Mouse (Mus musculus): ENCODE data around the gene Gm10271. TPM values are rescaled to one million over a fixed set of nuclear protein-coding genes. Genes with fewer than 3 reads are reported as not detected.

Gene Gm10271
- polyA plus RNA-seq, 1 experiment from 2014 or later: not detected

GRCm38 (mm10) chr10:116965297-116965696, 7.1 kb downstream of the Gm10271 start:
- no peak for ATAC-seq (ENCODE audit: insufficient number of reproducible peaks, insufficient read depth, low FRiP score, low read depth)
- Histone ChIP-seq H3K4me2 (replicated peaks; ENCODE audit: low read depth, low read length) (no peak overlapping the region), H3K27me3 (ENCODE audit: control insufficient read depth, insufficient read depth, low read length) (no peaks in the 10 kb centered on the region), H3K9ac (replicated peaks; ENCODE audit: low read depth, low read length) (no peak overlapping the region), H3K9me3 (ENCODE audit: control insufficient read depth, low read depth, low read length) (no peaks in the 10 kb centered on the region), H3K4me3 (ENCODE audit: low read depth, low read length) (no peak overlapping the region), H3K27ac (ENCODE audit: low read length) (no peak overlapping the region), H3K4me1 (ENCODE audit: control insufficient read depth, insufficient read depth, low read length) (no peaks in the 10 kb centered on the region), H3K36me3 (ENCODE audit: control insufficient read depth, insufficient read depth, low read length) (no peaks in the 10 kb centered on the region)
- WGBS: 44% methylated on average over 5 of the region's 5 CpGs

GRCm38 (mm10) chr10:116964571-116964970, 7.8 kb downstream of the Gm10271 start:
- Histone ChIP-seq H3K4me1 (ENCODE audit: control insufficient read depth, insufficient read depth, low read length) (no peaks in the 10 kb centered on the region), H3K27me3 (ENCODE audit: control insufficient read depth, insufficient read depth, low read length) (no peaks in the 10 kb centered on the region), H3K4me2 (replicated peaks; ENCODE audit: low read depth, low read length) (no peak overlapping the region), H3K4me3 (ENCODE audit: low read depth, low read length) (no peak overlapping the region), H3K9me3 (ENCODE audit: control insufficient read depth, low read depth, low read length) (no peaks in the 10 kb centered on the region), H3K36me3 (ENCODE audit: control insufficient read depth, insufficient read depth, low read length) (no peaks in the 10 kb centered on the region), H3K27ac (ENCODE audit: low read length) (no peak overlapping the region), H3K9ac (replicated peaks; ENCODE audit: low read depth, low read length) (no peak overlapping the region)
- no peak for ATAC-seq (ENCODE audit: insufficient number of reproducible peaks, insufficient read depth, low FRiP score, low read depth)
- 81% methylated on average over 4 of the region's 4 CpGs for WGBS

GRCm38 (mm10) chr10:116964084-116964483, 8.3 kb downstream of the Gm10271 start:
- Histone ChIP-seq H3K4me1 (ENCODE audit: control insufficient read depth, insufficient read depth, low read length) (no peaks in the 10 kb centered on the region), H3K4me3 (ENCODE audit: low read depth, low read length) (no peak overlapping the region), H3K36me3 (ENCODE audit: control insufficient read depth, insufficient read depth, low read length) (no peaks in the 10 kb centered on the region), H3K9ac (replicated peaks; ENCODE audit: low read depth, low read length) (no peak overlapping the region), H3K27me3 (ENCODE audit: control insufficient read depth, insufficient read depth, low read length) (no peaks in the 10 kb centered on the region), H3K9me3 (ENCODE audit: control insufficient read depth, low read depth, low read length) (no peaks in the 10 kb centered on the region), H3K27ac (ENCODE audit: low read length) (no peak overlapping the region), H3K4me2 (replicated peaks; ENCODE audit: low read depth, low read length) (no peak overlapping the region)
- WGBS: 73% methylated on average over 11 of the region's 11 CpGs
- no peak for ATAC-seq (ENCODE audit: insufficient number of reproducible peaks, insufficient read depth, low FRiP score, low read depth)

- no peak overlapping the region for H3K4me2 ChIP-seq (replicated peaks; ENCODE audit: low read depth, low read length)
- no peak for ATAC-seq (ENCODE audit: insufficient number of reproducible peaks, insufficient read depth, low FRiP score, low read depth)
- H3K4me3 ChIP-seq (ENCODE audit: low read depth, low read length): no peak overlapping the region
- no peaks in the 10 kb centered on the region for H3K27me3 ChIP-seq (ENCODE audit: control insufficient read depth, insufficient read depth, low read length)
- no peaks in the 10 kb centered on the region for H3K9me3 ChIP-seq (ENCODE audit: control insufficient read depth, low read depth, low read length)
- H3K4me1 ChIP-seq (ENCODE audit: control insufficient read depth, insufficient read depth, low read length): no peaks in the 10 kb centered on the region
- 57% methylated on average over 17 of the region's 17 CpGs for WGBS
- no peak overlapping the region for H3K9ac ChIP-seq (replicated peaks; ENCODE audit: low read depth, low read length)
- no peak overlapping the region for H3K27ac ChIP-seq (ENCODE audit: low read length)
- H3K36me3 ChIP-seq (ENCODE audit: control insufficient read depth, insufficient read depth, low read length): no peaks in the 10 kb centered on the region
Measured at GRCm38 (mm10) chr10:116962803-116963202, 9.6 kb downstream of the Gm10271 start.

- no peak overlapping the region for H3K9ac ChIP-seq (replicated peaks; ENCODE audit: low read depth, low read length)
- H3K27ac ChIP-seq (ENCODE audit: low read length): no peak overlapping the region
- no peaks in the 10 kb centered on the region for H3K36me3 ChIP-seq (ENCODE audit: control insufficient read depth, insufficient read depth, low read length)
- no peak overlapping the region for H3K4me2 ChIP-seq (replicated peaks; ENCODE audit: low read depth, low read length)
- no peak overlapping the region for H3K4me3 ChIP-seq (ENCODE audit: low read depth, low read length)
- WGBS: 82% methylated on average over 14 of the region's 14 CpGs
- H3K4me1 ChIP-seq (ENCODE audit: control insufficient read depth, insufficient read depth, low read length): no peaks in the 10 kb centered on the region
- ATAC-seq (ENCODE audit: insufficient number of reproducible peaks, insufficient read depth, low FRiP score, low read depth): no peak
- no peaks in the 10 kb centered on the region for H3K27me3 ChIP-seq (ENCODE audit: control insufficient read depth, insufficient read depth, low read length)
- no peaks in the 10 kb centered on the region for H3K9me3 ChIP-seq (ENCODE audit: control insufficient read depth, low read depth, low read length)
Measured at GRCm38 (mm10) chr10:116962152-116962551, 10.3 kb downstream of the Gm10271 start.

GRCm38 (mm10) chr10:116957867-116958551, 14.4 kb downstream of the Gm10271 start:
- no peak for ATAC-seq (ENCODE audit: insufficient number of reproducible peaks, insufficient read depth, low FRiP score, low read depth)
- Histone ChIP-seq H3K4me1 (ENCODE audit: control insufficient read depth, insufficient read depth, low read length) (no peaks in the 10 kb centered on the region), H3K36me3 (ENCODE audit: control insufficient read depth, insufficient read depth, low read length) (no peaks in the 10 kb centered on the region), H3K9ac (replicated peaks; ENCODE audit: low read depth, low read length) (no peak overlapping the region), H3K4me2 (replicated peaks; ENCODE audit: low read depth, low read length) (no peak overlapping the region), H3K4me3 (ENCODE audit: low read depth, low read length) (no peak overlapping the region), H3K9me3 (ENCODE audit: control insufficient read depth, low read depth, low read length) (no peaks in the 10 kb centered on the region; the same call in 1 of the 2 replicates), H3K27ac (ENCODE audit: low read length) (no peak overlapping the region), H3K27me3 (ENCODE audit: control insufficient read depth, insufficient read depth, low read length) (no peaks in the 10 kb centered on the region)
- 58% methylated on average over 5 of the region's 5 CpGs for WGBS

GRCm38 (mm10) chr10:116956483-116957158, 15.8 kb downstream of the Gm10271 start:
- Histone ChIP-seq H3K27me3 (ENCODE audit: control insufficient read depth, insufficient read depth, low read length) (no peaks in the 10 kb centered on the region), H3K9ac (replicated peaks; ENCODE audit: low read depth, low read length) (no peak overlapping the region), H3K4me2 (replicated peaks; ENCODE audit: low read depth, low read length) (no peak overlapping the region), H3K36me3 (ENCODE audit: control insufficient read depth, insufficient read depth, low read length) (no peaks in the 10 kb centered on the region), H3K4me1 (ENCODE audit: control insufficient read depth, insufficient read depth, low read length) (no peaks in the 10 kb centered on the region), H3K9me3 (ENCODE audit: control insufficient read depth, low read depth, low read length) (no peaks in the 10 kb centered on the region; the same call in 1 of the 2 replicates), H3K27ac (ENCODE audit: low read length) (no peak overlapping the region), H3K4me3 (ENCODE audit: low read depth, low read length) (no peak overlapping the region)
- no peak for ATAC-seq (ENCODE audit: insufficient number of reproducible peaks, insufficient read depth, low FRiP score, low read depth)
- 94% methylated on average over 11 of the region's 11 CpGs for WGBS

GRCm38 (mm10) chr10:116955191-116955590, 17.2 kb downstream of the Gm10271 start:
- H3K9me3 ChIP-seq (ENCODE audit: control insufficient read depth, low read depth, low read length): no peaks in the 10 kb centered on the region; the same call in 1 of the 2 replicates
- ATAC-seq (ENCODE audit: insufficient number of reproducible peaks, insufficient read depth, low FRiP score, low read depth): no peak
- no peak overlapping the region for H3K9ac ChIP-seq (replicated peaks; ENCODE audit: low read depth, low read length)
- no peak overlapping the region for H3K27ac ChIP-seq (ENCODE audit: low read length)
- WGBS: 94% methylated on average over 6 of the region's 6 CpGs
- H3K4me3 ChIP-seq (ENCODE audit: low read depth, low read length): no peak overlapping the region
- H3K36me3 ChIP-seq (ENCODE audit: control insufficient read depth, insufficient read depth, low read length): no peaks in the 10 kb centered on the region
- no peaks in the 10 kb centered on the region for H3K27me3 ChIP-seq (ENCODE audit: control insufficient read depth, insufficient read depth, low read length)
- no peak overlapping the region for H3K4me2 ChIP-seq (replicated peaks; ENCODE audit: low read depth, low read length)
- no peaks in the 10 kb centered on the region for H3K4me1 ChIP-seq (ENCODE audit: control insufficient read depth, insufficient read depth, low read length)
